In the genomic region with DNA sequence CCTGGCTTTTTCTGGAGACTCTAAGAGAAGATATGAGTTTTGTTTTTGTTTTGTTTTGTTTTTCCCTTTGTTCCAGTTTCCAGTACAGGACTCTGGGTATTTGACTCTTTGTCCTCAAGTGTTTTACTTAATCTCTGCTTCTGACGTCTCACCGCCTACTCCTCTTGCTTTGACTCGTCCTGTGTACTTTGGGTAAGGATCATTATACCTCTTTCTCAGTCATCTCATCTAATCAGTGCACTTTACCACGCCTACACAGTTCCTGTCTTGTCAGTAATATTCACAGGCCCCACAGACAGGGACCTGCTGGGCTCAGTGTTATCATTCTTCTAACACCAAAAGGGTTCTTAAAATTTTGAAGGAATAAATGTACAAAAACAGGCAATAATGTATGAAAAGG, we compare ENCODE assay signal across 12 mouse cellular contexts.
"Had no signal": no experiment of that assay in that cellular context is flagged by ENCODE, and none has a peak within 500 bp of the region (broad histone marks: within the 10 kb centered on the region; RNA-seq: fewer than 3 reads in every experiment).

No protein-coding gene starts in this region.

- ATAC-seq: midbrain, embryonic 13.5 days; midbrain, embryonic 15.5 days had no signal

- DNase-seq: lung, adult 18-20 months; lung, embryonic 14.5 days; lung, postnatal 10 days; lung, postnatal 36 days; right cerebral cortex, postnatal 25 days; right cerebral cortex, postnatal 4 days; spleen, adult 18-20 months; thymus, adult 18-20 months; thymus, postnatal 14 days; thymus, postnatal 36 days had no signal
